Mouse (Mus musculus) spleen, adult 2 months (tissue): ENCODE measurements around the gene Thbs3. TPM values are rescaled to one million over a fixed set of nuclear protein-coding genes. Genes with fewer than 3 reads are reported as not detected.

Experiments
- DNase-seq, 2 experiments: peaks; one replicate each; pipeline versions ENCODE4 v3.0.0 to v3.0.0-alpha.2; 2012 to 2021; ENCODE audit warnings: low spot score in 2 of 2, low read depth in 1 of 2
- H3K27ac ChIP-seq: fragments of 200-500 bp; 2 replicates; pipeline ENCODE4 v1.5.1; 2012; ENCODE audit warnings: low read length, inconsistent platforms; ENCODE audit not compliant: insufficient read depth
- H3K27me3 ChIP-seq: fragments of 200-500 bp; 2 replicates; pipeline ENCODE4 v1.6.1; 2012; ENCODE audit warnings: mild to moderate bottlenecking, moderate library complexity, low read length, inconsistent platforms; ENCODE audit not compliant: control insufficient read depth, insufficient read depth
- H3K36me3 ChIP-seq: fragments of 200-500 bp; 2 replicates; pipeline ENCODE4 v1.6.1; 2012; ENCODE audit warnings: mild to moderate bottlenecking, low read length, inconsistent platforms; ENCODE audit not compliant: control insufficient read depth, insufficient read depth
- H3K4me1 ChIP-seq: fragments of 200-500 bp; 2 replicates; pipeline ENCODE4 v1.6.1; 2011; ENCODE audit warnings: inconsistent platforms; ENCODE audit not compliant: control insufficient read depth, insufficient read depth, insufficient read length
- H3K4me3 ChIP-seq: fragments of 200-500 bp; 2 replicates; pipeline ENCODE4 v1.5.1; 2011; ENCODE audit warnings: mild to moderate bottlenecking, inconsistent platforms; ENCODE audit not compliant: insufficient read depth, insufficient read length; ENCODE audit errors: extremely low read depth
- CTCF ChIP-seq: fragments of 200-500 bp; IDR thresholded peaks from 2 replicates; pipeline ENCODE4 v1.5.1; 2011; ENCODE audit warnings: mild to moderate bottlenecking, inconsistent platforms; ENCODE audit not compliant: insufficient read depth, insufficient read length, insufficient replicate concordance; ENCODE audit errors: extremely low read depth
- POLR2A ChIP-seq: fragments of 200-500 bp; IDR thresholded peaks from 2 replicates; pipeline ENCODE4 v1.6.1; 2011; ENCODE audit warnings: low read depth, low read length, inconsistent platforms
- WGBS: fragments of 180-500 bp; shearing (Covaris S2); methylation state at CpG from one replicate; pipeline ENCODE4 v1.1.7; 2018; 5-methylcytosine and 5-hydroxymethylcytosine counted together
- polyA plus RNA-seq: library from polyadenylated mRNA; depleted of rRNA; stranded (reverse); fragments of >200 nt; gene quantifications from 2 replicates; pipeline ENCODE4 v1.2.3, GENCODE M21; 2012

The Thbs3 gene
- polyA plus RNA-seq, 1 experiment = 3.4 TPM

- WGBS = 74% methylated on average over 6 of the region's 6 CpGs
- Histone ChIP-seq H3K27me3 (no peaks in the 10 kb centered on the region), H3K27ac (peak overlapping the region; percentile 63; the same call in 1 of the 2 replicates), H3K4me3 (peak overlapping the region; percentile 68; the same call in 1 of the 2 replicates), H3K4me1 (peaks cover 29% of the 10 kb centered on the region), H3K36me3 (peaks cover 11% of the 10 kb centered on the region)
- DNase-seq = no peak
- TF ChIP-seq POLR2A (no peak), CTCF (no peak)
These were observed 31.0 kb upstream of the Thbs3 start for GRCm38 (mm10) chr3:89183959-89184315.

DNA sequence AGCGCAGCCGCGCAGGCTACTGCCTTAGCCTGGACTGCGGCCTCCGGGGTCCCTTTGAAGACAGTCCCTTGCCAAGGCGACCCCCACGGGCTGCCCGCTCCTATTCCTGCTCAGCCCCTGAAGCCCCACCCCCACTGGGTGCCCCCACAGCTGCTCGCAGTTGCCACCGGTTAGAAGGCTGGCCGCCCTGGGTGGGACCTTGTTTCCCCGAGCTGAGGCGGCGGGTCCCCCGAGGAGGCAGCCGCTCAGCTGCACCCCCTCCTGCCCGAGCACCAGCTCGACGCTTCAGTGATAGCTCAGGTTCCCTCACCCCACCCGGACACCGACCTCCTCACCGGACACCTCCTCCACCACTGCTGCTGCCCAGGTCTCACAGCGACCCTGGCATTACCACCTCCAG is 27.8 kb upstream of the Thbs3 start:
- Histone ChIP-seq H3K27ac (peak overlapping the region; percentile 87), H3K4me3 (peak overlapping the region; percentile 61), H3K4me1 (peaks cover 37% of the 10 kb centered on the region), H3K27me3 (no peaks in the 10 kb centered on the region), H3K36me3 (no peaks in the 10 kb centered on the region)
- 45% methylated on average over 23 of the region's 23 CpGs for WGBS
- TF ChIP-seq POLR2A (no peak), CTCF (no peak)
- peak in 1 of 2 experiments; percentile 27 for DNase-seq

GRCm38 (mm10) chr3:89187690-89188477 is 27.1 kb upstream of the Thbs3 start:
- peak in 1 of 2 experiments; percentile 47 for DNase-seq
- no peaks in the 10 kb centered on the region for H3K36me3 ChIP-seq
- H3K27me3 ChIP-seq = no peaks in the 10 kb centered on the region
- H3K4me1 ChIP-seq = peaks cover 37% of the 10 kb centered on the region
- H3K27ac ChIP-seq = peak overlapping the region; percentile 87
- 31% methylated on average over 18 of the region's 18 CpGs for WGBS
- H3K4me3 ChIP-seq = peak overlapping the region; percentile 61
- no peak for TF ChIP-seq POLR2A
- no peak for TF ChIP-seq CTCF

GRCm38 (mm10) chr3:89188478-89188875 is 26.5 kb upstream of the Thbs3 start:
- 49% methylated on average over 12 of the region's 12 CpGs for WGBS
- peak in 1 of 2 experiments; percentile 35 for DNase-seq
- Histone ChIP-seq H3K36me3 (no peaks in the 10 kb centered on the region), H3K27ac (peak overlapping the region; percentile 87), H3K4me1 (peaks cover 32% of the 10 kb centered on the region), H3K4me3 (peak overlapping the region; percentile 61), H3K27me3 (no peaks in the 10 kb centered on the region)
- no peak for TF ChIP-seq CTCF
- TF ChIP-seq POLR2A = peak; percentile 13; the same call in 1 of the 2 replicates

DNA sequence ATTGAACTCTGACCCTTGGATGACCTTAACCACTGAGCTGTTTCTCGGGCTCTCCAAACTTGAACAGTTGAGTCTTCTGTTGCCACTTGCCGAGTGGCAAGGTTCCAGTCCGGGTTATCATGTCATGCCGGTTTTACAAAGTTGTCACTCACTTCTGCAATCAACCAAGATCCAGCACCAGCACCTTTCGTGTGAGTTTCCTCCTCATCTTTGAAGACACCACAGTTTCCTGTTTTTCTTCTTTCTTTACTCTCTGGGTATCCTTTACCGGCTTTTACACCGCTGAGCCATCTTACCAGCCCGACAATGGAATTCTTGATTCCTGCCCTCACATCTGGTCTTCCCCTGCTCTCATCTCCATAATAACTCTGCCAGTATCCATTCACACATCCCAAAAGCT is 24.5 kb upstream of the Thbs3 start:
- H3K27ac ChIP-seq = peak overlapping the region; percentile 75
- peak overlapping the region; percentile 2; the same call in 1 of the 2 replicates for H3K4me3 ChIP-seq
- peak; percentile 31 to 47 for DNase-seq
- 9% methylated on average over 8 of the region's 8 CpGs for WGBS
- peaks cover 26% of the 10 kb centered on the region for H3K4me1 ChIP-seq
- H3K36me3 ChIP-seq = no peaks in the 10 kb centered on the region
- TF ChIP-seq CTCF (no peak), POLR2A (no peak; the same call in none of the 2 replicates)
- no peaks in the 10 kb centered on the region for H3K27me3 ChIP-seq

- no peak for TF ChIP-seq POLR2A
- TF ChIP-seq CTCF = no peak
- no peaks in the 10 kb centered on the region for H3K36me3 ChIP-seq
- 50% methylated on average over 1 of the region's 1 CpGs for WGBS
These were observed 21.6 kb upstream of the Thbs3 start for GRCm38 (mm10) chr3:89193351-89193750.

GRCm38 (mm10) chr3:89193853-89194252 is 21.1 kb upstream of the Thbs3 start:
- peaks cover 8% of the 10 kb centered on the region; the same call in 1 of the 2 replicates for H3K4me1 ChIP-seq
- no peak for TF ChIP-seq CTCF
- TF ChIP-seq POLR2A = no peak
- no peak overlapping the region for H3K4me3 ChIP-seq
- no peaks in the 10 kb centered on the region for H3K36me3 ChIP-seq
- DNase-seq = peak in 1 of 2 experiments; percentile 48
- WGBS = 80% methylated on average over 2 of the region's 2 CpGs
- no peaks in the 10 kb centered on the region for H3K27me3 ChIP-seq
- H3K27ac ChIP-seq = no peak overlapping the region

More at GRCm38 (mm10) chr3:89193351-89193750, 21.6 kb upstream of the Thbs3 start:
- peaks cover 9% of the 10 kb centered on the region; the same call in 1 of the 2 replicates for H3K4me1 ChIP-seq
- no peak for DNase-seq
- no peaks in the 10 kb centered on the region for H3K27me3 ChIP-seq
- no peak overlapping the region for H3K4me3 ChIP-seq
- H3K27ac ChIP-seq = no peak overlapping the region
